Mouse (Mus musculus) lung, adult 2 months (tissue): ENCODE results near the gene Ero1lb.
"Not testable (repeated sequence)": the region's sequence is repeated elsewhere in the genome, so short reads cannot be mapped to it uniquely, and the experiment has no call there.

Experiments
- CTCF ChIP-seq: fragments of 200-500 bp; IDR thresholded peaks from 2 replicates; pipeline ENCODE4 v1.5.1; 2011; ENCODE audit warnings: mild to moderate bottlenecking, low read length, control low read depth; ENCODE audit not compliant: insufficient read depth
- POLR2A ChIP-seq: fragments of 200-500 bp; IDR thresholded peaks from 2 replicates; pipeline ENCODE4 v1.6.1; 2011; ENCODE audit warnings: low read depth, mild to moderate bottlenecking, control low read depth, low read length, borderline replicate concordance; ENCODE audit errors: extremely low read depth

GRCm38 (mm10) chr13:12614591-12614990 is 48.9 kb downstream of the Ero1lb start:
- not testable (repeated sequence) for TF ChIP-seq POLR2A, CTCF
